Mouse (Mus musculus): ENCODE results near the gene Bcat2.

Bcat2 gene

GRCm38 (mm10) chr7:45627261-45627660 lies 57.3 kb downstream of the Bcat2 start, which contains the start of gene Rasip1:
Rasip1 (plus strand) TSS chr7:45627488.
- no peak for DNase-seq

- peak; percentile 93 for DNase-seq
Measured at GRCm38 (mm10) chr7:45628364-45629294, 58.7 kb downstream of the Bcat2 start.

- DNase-seq = peak; percentile 61
Measured at GRCm38 (mm10) chr7:45630064-45630907, 60.3 kb downstream of the Bcat2 start.

GRCm38 (mm10) chr7:45632499-45632898 lies 62.5 kb downstream of the Bcat2 start:
- DNase-seq = peak; percentile 82

DNA sequence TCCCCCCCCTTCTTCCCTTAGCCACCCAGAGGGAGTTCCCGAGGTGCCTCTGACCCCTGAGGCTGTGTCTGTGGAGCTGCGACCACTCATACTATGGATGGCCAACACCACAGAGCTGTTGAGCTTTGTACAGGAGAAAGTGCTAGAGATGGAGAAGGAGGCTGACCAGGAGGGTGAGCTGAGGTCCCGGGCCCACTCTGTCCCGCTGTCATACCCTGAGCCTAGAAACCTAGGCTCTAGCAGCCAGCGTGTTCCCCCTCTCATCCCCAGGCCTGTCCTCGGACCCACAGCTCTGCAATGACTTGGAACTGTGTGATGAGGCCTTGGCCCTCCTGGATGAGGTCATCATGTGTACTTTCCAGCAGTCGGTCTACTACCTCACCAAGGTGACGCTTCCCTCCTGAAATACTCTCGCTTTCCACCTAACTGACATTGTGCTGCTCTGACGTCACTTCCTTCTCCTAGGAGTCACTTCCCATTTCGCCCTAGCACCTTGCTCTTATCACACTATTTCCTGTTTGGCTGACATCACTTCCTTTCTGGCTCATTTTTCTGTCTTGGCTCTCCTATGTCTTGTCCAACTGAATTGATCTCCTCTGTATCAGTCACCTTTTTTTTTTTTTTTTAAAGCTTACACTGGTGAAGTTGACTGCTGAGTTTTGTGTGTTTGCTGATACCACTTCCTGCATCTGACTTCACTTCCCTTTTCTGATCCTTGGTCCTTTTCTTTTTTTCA lies 65.2 kb downstream of the Bcat2 start:
- no peak for DNase-seq

DNA sequence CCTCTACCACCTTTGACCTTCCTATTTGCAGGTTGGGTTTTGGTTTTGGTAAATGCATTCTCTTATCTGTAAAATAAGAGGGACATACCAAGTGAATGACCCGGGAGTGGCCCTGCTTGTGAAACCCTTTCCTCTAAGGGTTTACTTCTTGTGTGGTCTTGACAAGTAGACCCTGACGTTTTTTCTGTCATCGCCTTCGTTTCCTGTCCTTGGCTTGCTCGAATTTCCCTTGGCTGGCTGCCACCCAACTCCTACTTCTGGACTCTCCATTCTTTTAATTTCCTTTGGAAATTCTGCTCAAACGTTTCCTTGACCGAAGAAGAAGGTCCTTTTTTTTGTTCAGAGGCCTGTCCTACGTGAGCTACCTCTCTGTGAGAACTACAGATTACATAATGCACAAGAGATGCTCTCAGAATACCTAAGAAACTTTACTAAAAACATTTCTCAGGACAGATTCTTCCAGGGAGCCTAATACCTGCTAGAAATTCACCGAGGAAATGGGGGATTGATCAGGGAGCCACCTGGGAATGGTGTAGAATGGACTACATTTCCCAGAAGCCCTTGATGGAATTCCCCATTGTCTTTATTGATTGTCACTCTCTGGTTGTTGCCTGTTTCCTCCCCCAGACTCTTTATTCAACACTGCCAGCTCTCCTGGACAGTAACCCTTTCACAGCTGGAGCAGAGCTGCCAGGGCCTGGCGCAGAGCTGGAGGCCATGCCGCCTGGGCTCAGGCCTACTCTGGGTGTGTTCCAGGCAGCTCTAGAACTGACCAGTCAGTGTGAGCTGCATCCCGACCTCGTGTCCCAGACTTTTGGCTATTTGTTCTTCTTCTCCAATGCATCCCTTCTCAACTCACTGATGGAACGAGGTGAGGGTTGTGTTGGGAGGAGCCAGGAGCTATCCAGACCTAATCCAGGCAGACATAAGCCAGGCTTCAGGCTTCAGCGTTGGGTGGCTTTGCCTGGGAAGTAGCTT lies 66.0 kb downstream of the Bcat2 start:
- no peak for DNase-seq

- peak; percentile 68 for DNase-seq
Measured at GRCm38 (mm10) chr7:45637710-45638109, 67.8 kb downstream of the Bcat2 start.

- peak; percentile 99 for DNase-seq
Measured at GRCm38 (mm10) chr7:45638623-45639401, 68.9 kb downstream of the Bcat2 start.
